Mouse (Mus musculus): ENCODE measurements around the gene Wdr31.

DNA sequence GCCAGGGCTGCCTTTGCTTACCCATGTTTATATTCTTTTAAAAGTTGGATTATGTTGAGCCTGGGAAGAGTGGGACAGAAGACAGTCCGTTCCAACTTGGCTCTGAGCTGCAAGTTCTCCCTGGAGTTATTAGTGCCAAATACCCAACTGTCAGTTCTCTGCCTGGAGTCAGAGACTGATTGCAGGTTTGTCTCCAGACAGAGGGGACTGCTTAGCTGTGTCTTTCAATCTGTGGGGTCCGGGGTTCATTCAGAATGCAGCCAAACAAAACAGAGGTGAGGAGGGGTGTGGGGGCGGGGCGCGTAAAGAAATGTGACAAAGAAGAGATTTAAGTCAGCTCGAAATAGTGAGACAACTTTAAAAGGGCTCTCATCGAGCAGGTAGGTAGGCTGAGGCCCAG lies 30.8 kb upstream of the Wdr31 start:
- no peak for TF ChIP-seq CTCF (IDR thresholded peaks at IDR 0.05; ENCODE audit: insufficient read depth, low read depth, low read length)
- TF ChIP-seq POLR2A (IDR thresholded peaks at IDR 0.05; ENCODE audit: insufficient read depth, low read depth, low read length): no peak
